Mouse (Mus musculus): ENCODE results near the gene Sidt2. TPM values are rescaled to one million over a fixed set of nuclear protein-coding genes. Genes with fewer than 3 reads are reported as not detected.

Sidt2 gene
- 110 and 122 TPM in 2 replicates for polyA plus RNA-seq (2012; ENCODE audit: insufficient read depth, insufficient read length, missing spikeins)

- H3K4me3 ChIP-seq (ENCODE audit: insufficient read depth, low read length), result peak within 1 kb of the TSS; percentile 66
- peaks cover 30% of the 10 kb centered on the region for H3K4me1 ChIP-seq (ENCODE audit: control insufficient read depth, insufficient read depth, low read length)
- no peak for TF ChIP-seq CTCF (IDR thresholded peaks at IDR 0.05; ENCODE audit: low read depth, low read length)
- no peak for TF ChIP-seq POLR2A (IDR thresholded peaks at IDR 0.05; ENCODE audit: borderline replicate concordance, low read depth, low read length)
- H3K27ac ChIP-seq (ENCODE audit: insufficient read depth, low read depth, low read length), result peak within 1 kb of the TSS; percentile 30
Observed at GRCm38 (mm10) chr9:45955107-45955963, at the start of gene Sidt2. Gene Sidt2 (minus strand): TSS chr9:45955258.

GRCm38 (mm10) chr9:46004529-46004928 is 49.5 kb upstream of the Sidt2 start:
- Histone ChIP-seq H3K4me1 (ENCODE audit: control insufficient read depth, insufficient read depth, low read length) (peaks cover 18% of the 10 kb centered on the region), H3K27ac (ENCODE audit: insufficient read depth, low read depth, low read length) (no peak overlapping the region), H3K4me3 (ENCODE audit: insufficient read depth, low read length) (no peak overlapping the region)
- TF ChIP-seq POLR2A (IDR thresholded peaks at IDR 0.05; ENCODE audit: borderline replicate concordance, low read depth, low read length) (no peak), CTCF (IDR thresholded peaks at IDR 0.05; ENCODE audit: low read depth, low read length) (no peak)

- peaks cover 10% of the 10 kb centered on the region for H3K4me1 ChIP-seq (ENCODE audit: control insufficient read depth, insufficient read depth, low read length)
- H3K4me3 ChIP-seq (ENCODE audit: insufficient read depth, low read length), result no peak overlapping the region
- TF ChIP-seq POLR2A (IDR thresholded peaks at IDR 0.05; ENCODE audit: borderline replicate concordance, low read depth, low read length), result no peak
- TF ChIP-seq CTCF (IDR thresholded peaks at IDR 0.05; ENCODE audit: low read depth, low read length), result peak; percentile 87
- no peak overlapping the region for H3K27ac ChIP-seq (ENCODE audit: insufficient read depth, low read depth, low read length)
Observed at GRCm38 (mm10) chr9:46003729-46004128, 48.7 kb upstream of the Sidt2 start.

- Histone ChIP-seq H3K4me3 (ENCODE audit: insufficient read depth, low read length) (no peak overlapping the region), H3K27ac (ENCODE audit: insufficient read depth, low read depth, low read length) (no peak overlapping the region), H3K4me1 (ENCODE audit: control insufficient read depth, insufficient read depth, low read length) (no peaks in the 10 kb centered on the region; the same call in 1 of the 2 replicates)
- TF ChIP-seq POLR2A (IDR thresholded peaks at IDR 0.05; ENCODE audit: borderline replicate concordance, low read depth, low read length) (no peak), CTCF (IDR thresholded peaks at IDR 0.05; ENCODE audit: low read depth, low read length) (no peak)
Observed at GRCm38 (mm10) chr9:45999009-45999408, 44.0 kb upstream of the Sidt2 start.

GRCm38 (mm10) chr9:45985229-45985567 is 30.1 kb upstream of the Sidt2 start:
- TF ChIP-seq CTCF (IDR thresholded peaks at IDR 0.05; ENCODE audit: low read depth, low read length), result no peak
- TF ChIP-seq POLR2A (IDR thresholded peaks at IDR 0.05; ENCODE audit: borderline replicate concordance, low read depth, low read length), result no peak
- H3K4me1 ChIP-seq (ENCODE audit: control insufficient read depth, insufficient read depth, low read length), result peaks cover 21% of the 10 kb centered on the region
- H3K4me3 ChIP-seq (ENCODE audit: insufficient read depth, low read length), result peak overlapping the region; percentile 86
- H3K27ac ChIP-seq (ENCODE audit: insufficient read depth, low read depth, low read length), result peak overlapping the region; percentile 78

- peak overlapping the region; percentile 78 for H3K27ac ChIP-seq (ENCODE audit: insufficient read depth, low read depth, low read length)
- TF ChIP-seq CTCF (IDR thresholded peaks at IDR 0.05; ENCODE audit: low read depth, low read length), result no peak
- no peak for TF ChIP-seq POLR2A (IDR thresholded peaks at IDR 0.05; ENCODE audit: borderline replicate concordance, low read depth, low read length)
- H3K4me1 ChIP-seq (ENCODE audit: control insufficient read depth, insufficient read depth, low read length), result peaks cover 25% of the 10 kb centered on the region
- peak overlapping the region; percentile 86 for H3K4me3 ChIP-seq (ENCODE audit: insufficient read depth, low read length)
Observed at GRCm38 (mm10) chr9:45984409-45985228, 29.6 kb upstream of the Sidt2 start.

- peaks cover 25% of the 10 kb centered on the region for H3K4me1 ChIP-seq (ENCODE audit: control insufficient read depth, insufficient read depth, low read length)
- TF ChIP-seq CTCF (IDR thresholded peaks at IDR 0.05; ENCODE audit: low read depth, low read length), result no peak
- no peak for TF ChIP-seq POLR2A (IDR thresholded peaks at IDR 0.05; ENCODE audit: borderline replicate concordance, low read depth, low read length)
- peak overlapping the region; percentile 62 for H3K27ac ChIP-seq (ENCODE audit: insufficient read depth, low read depth, low read length)
- H3K4me3 ChIP-seq (ENCODE audit: insufficient read depth, low read length), result peak overlapping the region; percentile 86
Observed at GRCm38 (mm10) chr9:45983676-45984408, 28.8 kb upstream of the Sidt2 start.

- Histone ChIP-seq H3K4me3 (ENCODE audit: insufficient read depth, low read length) (no peak overlapping the region), H3K27ac (ENCODE audit: insufficient read depth, low read depth, low read length) (no peak overlapping the region), H3K4me1 (ENCODE audit: control insufficient read depth, insufficient read depth, low read length) (peaks cover 35% of the 10 kb centered on the region)
- TF ChIP-seq CTCF (IDR thresholded peaks at IDR 0.05; ENCODE audit: low read depth, low read length), result no peak
Observed at GRCm38 (mm10) chr9:45981331-45981730, 26.3 kb upstream of the Sidt2 start.

- TF ChIP-seq CTCF (IDR thresholded peaks at IDR 0.05; ENCODE audit: low read depth, low read length) (no peak), POLR2A (IDR thresholded peaks at IDR 0.05; ENCODE audit: borderline replicate concordance, low read depth, low read length) (no peak)
- no peak overlapping the region for H3K4me3 ChIP-seq (ENCODE audit: insufficient read depth, low read length)
- H3K27ac ChIP-seq (ENCODE audit: insufficient read depth, low read depth, low read length), result no peak overlapping the region
- peaks cover 30% of the 10 kb centered on the region for H3K4me1 ChIP-seq (ENCODE audit: control insufficient read depth, insufficient read depth, low read length)
Observed at GRCm38 (mm10) chr9:45980611-45981010, 25.6 kb upstream of the Sidt2 start.

All from bone marrow macrophage, adult 2 months (primary cell).